Mouse (Mus musculus): ENCODE results near the gene Cnot6. TPM values are rescaled to one million over a fixed set of nuclear protein-coding genes. Genes with fewer than 3 reads are reported as not detected.

Gene Cnot6
- total RNA-seq (2014; rRNA removed) (20.7 and 22.8 TPM in 2 replicates), polyA plus RNA-seq (2012; rRNA removed) (6.0 and 6.4 TPM in 2 replicates)

GRCm38 (mm10) chr11:49712555-49713335 is at the start of gene Cnot6:
TSS of gene Cnot6 (minus strand) at chr11:49712723.
- peak within 1 kb of the TSS; percentile 98 for H3K9ac ChIP-seq (ENCODE audit: low read depth, low read length)
- peak within 1 kb of the TSS; percentile 81 for H3K4me3 ChIP-seq (ENCODE audit: insufficient read depth, low read depth, low read length)
- H3K79me2 ChIP-seq (ENCODE audit: control insufficient read depth, insufficient read depth, low read length) = peaks cover 17% of the 10 kb centered on the region
- TF ChIP-seq POLR2A (IDR thresholded peaks at IDR 0.05; ENCODE audit: extremely low read depth, insufficient read depth, low read length) = no peak
- no peak for TF ChIP-seq CTCF (IDR thresholded peaks at IDR 0.05; ENCODE audit: low read depth, low read length)
- H3K27ac ChIP-seq (replicated peaks; ENCODE audit: insufficient read depth, low read depth, low read length) = peak within 1 kb of the TSS; percentile 57
- 2% methylated on average over 61 of the region's 65 CpGs for WGBS
- peaks cover 8% of the 10 kb centered on the region for H3K4me1 ChIP-seq (ENCODE audit: control insufficient read depth, insufficient read depth, low read length)
- no peaks in the 10 kb centered on the region for H3K36me3 ChIP-seq (ENCODE audit: control insufficient read depth, insufficient read depth, low read length)
- no peaks in the 10 kb centered on the region for H3K27me3 ChIP-seq (ENCODE audit: control insufficient read depth, insufficient read depth, low read length)
- DNase-seq (ENCODE audit: extremely low read depth, low read depth, low spot score) = peak; percentile 85

GRCm38 (mm10) chr11:49761130-49761529 is 48.6 kb upstream of the Cnot6 start:
- TF ChIP-seq POLR2A (IDR thresholded peaks at IDR 0.05; ENCODE audit: extremely low read depth, insufficient read depth, low read length) (no peak), CTCF (IDR thresholded peaks at IDR 0.05; ENCODE audit: low read depth, low read length) (no peak)
- DNase-seq (ENCODE audit: extremely low read depth, low read depth, low spot score) = no peak
- no peaks in the 10 kb centered on the region for H3K79me2 ChIP-seq (ENCODE audit: control insufficient read depth, insufficient read depth, low read length)
- no peaks in the 10 kb centered on the region for H3K27me3 ChIP-seq (ENCODE audit: control insufficient read depth, insufficient read depth, low read length)
- no peak overlapping the region for H3K9ac ChIP-seq (ENCODE audit: low read depth, low read length)
- no peaks in the 10 kb centered on the region for H3K4me1 ChIP-seq (ENCODE audit: control insufficient read depth, insufficient read depth, low read length)
- H3K36me3 ChIP-seq (ENCODE audit: control insufficient read depth, insufficient read depth, low read length) = no peaks in the 10 kb centered on the region
- no peak overlapping the region for H3K27ac ChIP-seq (replicated peaks; ENCODE audit: insufficient read depth, low read depth, low read length)
- no peak overlapping the region for H3K4me3 ChIP-seq (ENCODE audit: insufficient read depth, low read depth, low read length)
- 92% methylated on average over 5 of the region's 5 CpGs for WGBS

DNA sequence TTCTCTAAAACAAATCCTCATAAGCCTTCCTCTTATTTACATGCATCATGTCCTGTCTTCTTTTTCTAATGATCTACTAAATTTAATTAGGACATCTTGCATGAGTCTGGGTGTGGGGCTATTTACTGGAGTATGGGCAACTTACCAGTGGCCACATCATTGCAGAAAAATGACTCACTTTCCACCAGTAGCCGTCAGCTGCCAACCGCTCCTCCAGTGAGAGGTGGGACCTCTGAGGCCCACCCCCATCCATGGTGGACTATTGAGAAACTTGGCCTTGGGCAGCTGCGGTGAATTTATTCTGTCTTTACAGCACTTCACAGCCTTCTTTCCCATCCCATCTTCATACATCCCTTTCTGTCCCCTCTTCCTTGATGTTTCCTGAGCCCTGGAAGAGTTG is 45.6 kb upstream of the Cnot6 start:
- 88% methylated on average over 3 of the region's 3 CpGs for WGBS
- no peaks in the 10 kb centered on the region for H3K27me3 ChIP-seq (ENCODE audit: control insufficient read depth, insufficient read depth, low read length)
- H3K9ac ChIP-seq (ENCODE audit: low read depth, low read length) = no peak overlapping the region
- H3K4me1 ChIP-seq (ENCODE audit: control insufficient read depth, insufficient read depth, low read length) = no peaks in the 10 kb centered on the region
- no peak for TF ChIP-seq POLR2A (IDR thresholded peaks at IDR 0.05; ENCODE audit: extremely low read depth, insufficient read depth, low read length)
- no peak for TF ChIP-seq CTCF (IDR thresholded peaks at IDR 0.05; ENCODE audit: low read depth, low read length)
- no peaks in the 10 kb centered on the region for H3K79me2 ChIP-seq (ENCODE audit: control insufficient read depth, insufficient read depth, low read length)
- no peak overlapping the region for H3K4me3 ChIP-seq (ENCODE audit: insufficient read depth, low read depth, low read length)
- no peaks in the 10 kb centered on the region for H3K36me3 ChIP-seq (ENCODE audit: control insufficient read depth, insufficient read depth, low read length)
- DNase-seq (ENCODE audit: extremely low read depth, low read depth, low spot score) = no peak
- H3K27ac ChIP-seq (replicated peaks; ENCODE audit: insufficient read depth, low read depth, low read length) = no peak overlapping the region

GRCm38 (mm10) chr11:49754958-49755665 is 42.6 kb upstream of the Cnot6 start:
- peak; percentile 27 for DNase-seq (ENCODE audit: extremely low read depth, low read depth, low spot score)
- H3K4me1 ChIP-seq (ENCODE audit: control insufficient read depth, insufficient read depth, low read length) = no peaks in the 10 kb centered on the region
- no peak overlapping the region for H3K9ac ChIP-seq (ENCODE audit: low read depth, low read length)
- no peaks in the 10 kb centered on the region for H3K27me3 ChIP-seq (ENCODE audit: control insufficient read depth, insufficient read depth, low read length)
- TF ChIP-seq POLR2A (IDR thresholded peaks at IDR 0.05; ENCODE audit: extremely low read depth, insufficient read depth, low read length) = no peak
- TF ChIP-seq CTCF (IDR thresholded peaks at IDR 0.05; ENCODE audit: low read depth, low read length) = no peak
- peak overlapping the region; percentile 22 for H3K27ac ChIP-seq (replicated peaks; ENCODE audit: insufficient read depth, low read depth, low read length)
- H3K79me2 ChIP-seq (ENCODE audit: control insufficient read depth, insufficient read depth, low read length) = no peaks in the 10 kb centered on the region
- H3K36me3 ChIP-seq (ENCODE audit: control insufficient read depth, insufficient read depth, low read length) = no peaks in the 10 kb centered on the region
- WGBS = 58% methylated on average over 12 of the region's 12 CpGs
- H3K4me3 ChIP-seq (ENCODE audit: insufficient read depth, low read depth, low read length) = no peak overlapping the region

GRCm38 (mm10) chr11:49746756-49747155 is 34.2 kb upstream of the Cnot6 start:
- no peak for DNase-seq (ENCODE audit: extremely low read depth, low read depth, low spot score)
- no peaks in the 10 kb centered on the region for H3K79me2 ChIP-seq (ENCODE audit: control insufficient read depth, insufficient read depth, low read length)
- no peaks in the 10 kb centered on the region for H3K36me3 ChIP-seq (ENCODE audit: control insufficient read depth, insufficient read depth, low read length)
- WGBS = 100% methylated on average over 1 of the region's 1 CpGs
- H3K4me3 ChIP-seq (ENCODE audit: insufficient read depth, low read depth, low read length) = no peak overlapping the region
- H3K4me1 ChIP-seq (ENCODE audit: control insufficient read depth, insufficient read depth, low read length) = no peaks in the 10 kb centered on the region
- H3K27ac ChIP-seq (replicated peaks; ENCODE audit: insufficient read depth, low read depth, low read length) = no peak overlapping the region
- H3K9ac ChIP-seq (ENCODE audit: low read depth, low read length) = no peak overlapping the region
- no peaks in the 10 kb centered on the region for H3K27me3 ChIP-seq (ENCODE audit: control insufficient read depth, insufficient read depth, low read length)
- TF ChIP-seq POLR2A (IDR thresholded peaks at IDR 0.05; ENCODE audit: extremely low read depth, insufficient read depth, low read length) (no peak), CTCF (IDR thresholded peaks at IDR 0.05; ENCODE audit: low read depth, low read length) (no peak)

All from liver, adult 2 months (tissue).